Mouse (Mus musculus) hematopoietic stem cell, adult 5-6 weeks (primary cell): ENCODE measurements around the gene Shpk. TPM values are rescaled to one million over a fixed set of nuclear protein-coding genes. Genes with fewer than 3 reads are reported as not detected.

ENCODE experiments used
- ATAC-seq, 2 experiments: fragments of 125-278 bp in 1 of 2; replicated peaks in 1 of 2; 2 replicates each; pipeline ENCODE4 v1.8.0; 2016 to 2017; ENCODE audit warnings: inconsistent platforms in 2 of 2, mild to moderate bottlenecking in 2 of 2, moderate number of reproducible peaks in 2 of 2, low read depth in 1 of 2, moderate TSS enrichment in 1 of 2; ENCODE audit not compliant: low FRiP score in 2 of 2, poor library complexity in 2 of 2, severe bottlenecking in 2 of 2, insufficient read depth in 1 of 2, low TSS enrichment in 1 of 2
- total RNA-seq: library from RNA; stranded (forward); fragments of 172-1452, 232-1000 nt; gene quantifications from 2 replicates; pipeline ENCODE4 v1.2.3, GENCODE M21; 2017

The Shpk gene
- total RNA-seq, result 1.9 and 2.7 TPM in 2 replicates

DNA sequence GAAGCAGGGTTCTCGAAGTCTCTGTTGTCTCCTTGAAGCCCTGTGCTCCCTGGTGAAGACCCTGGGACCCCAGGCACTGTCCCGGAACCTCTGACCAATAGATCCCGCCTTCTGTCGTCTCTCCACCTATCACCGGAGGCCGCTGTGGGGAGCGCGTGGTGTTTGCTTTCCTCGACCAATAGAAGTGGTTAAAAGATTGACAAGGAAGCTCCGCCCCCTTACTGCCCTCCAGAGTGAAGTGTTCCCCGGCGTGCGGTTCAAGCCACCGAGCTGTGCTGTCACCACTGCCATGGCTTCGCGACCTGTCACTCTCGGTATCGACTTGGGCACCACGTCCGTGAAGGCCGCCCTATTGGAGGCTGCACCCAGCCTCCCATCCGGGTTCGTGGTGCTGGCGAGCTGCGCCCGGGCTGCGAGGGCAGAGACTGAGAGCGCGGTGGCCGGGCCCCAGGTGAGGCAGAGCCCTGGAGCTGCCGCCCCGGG lies at the start of gene Shpk:
TSS of gene Shpk (plus strand) at position 231 of the 483 bp plus-strand sequence.
- ATAC-seq, result peak; percentile 97

DNA sequence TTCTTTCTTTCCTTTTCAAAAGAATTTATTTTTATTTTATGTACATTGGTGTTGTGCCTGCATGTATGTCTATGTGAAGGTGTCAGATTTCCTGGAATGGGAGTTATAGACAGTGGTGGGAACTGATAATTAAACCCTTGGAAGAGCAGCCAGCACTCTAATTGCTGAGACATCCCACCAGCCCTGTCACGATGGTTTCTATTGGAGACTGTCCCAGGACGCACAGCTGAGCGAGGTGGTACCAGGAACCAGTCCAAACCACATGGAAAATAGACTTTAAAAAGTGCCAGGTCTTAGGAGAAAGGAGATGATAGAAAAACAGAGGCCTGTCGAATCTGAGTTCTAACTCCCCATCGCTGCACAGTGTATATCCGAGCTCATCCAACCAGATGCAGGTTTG lies 44.2 kb upstream of the Shpk start:
- ATAC-seq, result no peak

DNA sequence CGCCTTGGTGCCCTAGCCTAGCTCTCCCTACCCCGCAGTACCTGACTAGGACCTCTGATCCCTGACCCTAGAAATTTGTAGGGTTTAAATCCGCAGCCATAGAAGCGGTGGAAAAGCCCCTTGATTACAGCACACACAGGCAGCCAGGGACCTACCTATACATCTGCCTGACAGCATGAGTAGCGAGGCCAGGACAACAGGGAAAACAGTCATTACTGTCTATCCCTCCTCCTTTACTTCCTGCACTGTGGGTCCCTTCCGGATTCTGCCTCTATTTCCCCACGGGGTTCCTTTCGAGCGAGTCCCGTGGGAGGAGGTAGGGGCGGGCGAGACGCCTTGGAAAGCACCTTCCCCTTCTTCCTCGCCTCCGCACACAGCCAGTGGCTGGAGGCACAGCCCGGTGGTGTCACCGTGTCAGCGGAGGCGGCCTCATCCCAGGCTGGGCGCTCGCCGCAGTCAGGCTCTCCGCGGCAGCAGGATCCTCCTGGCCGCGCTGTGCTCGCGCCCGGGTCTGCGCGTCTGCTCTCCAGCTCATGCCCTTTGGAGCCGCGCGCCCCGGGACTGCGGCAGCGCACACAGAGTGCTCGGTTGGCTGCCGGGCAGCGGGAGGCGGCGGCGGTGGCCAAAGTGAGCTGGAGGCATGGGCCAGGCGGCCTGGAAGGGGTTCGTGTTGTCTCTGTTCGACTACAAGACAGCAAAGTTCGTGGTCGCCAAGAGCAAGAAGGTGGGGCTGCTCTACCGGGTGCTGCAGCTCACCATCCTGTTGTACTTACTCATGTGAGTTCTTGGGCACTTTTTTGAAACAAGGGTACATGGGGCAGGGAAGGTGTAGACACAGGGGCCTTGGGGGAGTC lies 39.1 kb upstream of the Shpk start, which contains the start of gene P2rx5:
TSS of gene P2rx5 (plus strand) at position 465 of the 854 bp plus-strand sequence.
- peak; percentile 69 to 80 for ATAC-seq

DNA sequence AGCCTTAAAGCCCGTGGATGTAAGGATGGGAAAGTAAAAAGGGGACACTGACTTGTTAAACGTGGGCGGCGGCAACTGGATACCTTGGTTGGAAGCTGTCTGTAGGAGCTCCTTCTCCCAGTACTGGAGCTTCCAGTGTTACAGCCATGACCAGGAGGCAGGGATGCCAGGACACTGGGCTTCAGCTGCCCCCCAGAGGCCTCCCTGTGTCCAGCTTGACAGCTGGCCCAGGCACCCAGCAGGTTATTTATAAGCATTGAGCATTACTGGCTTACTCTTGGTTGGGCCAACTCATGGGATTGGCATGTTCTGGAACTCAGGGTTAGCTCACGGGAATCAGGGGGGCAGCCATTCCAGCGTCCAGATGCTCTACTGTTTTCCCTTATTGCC lies 38.5 kb upstream of the Shpk start:
- ATAC-seq, result no peak

DNA sequence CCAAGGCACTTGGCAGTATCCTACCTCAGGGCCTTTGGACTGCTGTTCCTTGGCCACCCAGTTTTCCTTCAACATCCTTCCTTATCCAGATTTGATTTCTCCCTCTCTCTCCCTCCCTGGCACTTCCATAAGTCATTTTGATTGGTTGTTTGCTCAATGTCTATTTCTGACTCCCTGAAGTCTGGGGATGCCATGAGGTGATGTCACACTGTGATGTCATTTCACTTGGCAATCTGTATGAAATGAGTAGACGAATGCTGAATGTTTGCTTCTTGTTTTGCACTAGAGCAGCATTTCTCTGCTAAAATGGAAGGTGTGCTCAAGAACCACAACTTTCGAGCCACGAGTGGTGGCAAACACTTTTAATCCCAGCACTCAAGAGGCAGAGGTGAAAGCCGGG lies 37.6 kb upstream of the Shpk start:
- no peak for ATAC-seq

DNA sequence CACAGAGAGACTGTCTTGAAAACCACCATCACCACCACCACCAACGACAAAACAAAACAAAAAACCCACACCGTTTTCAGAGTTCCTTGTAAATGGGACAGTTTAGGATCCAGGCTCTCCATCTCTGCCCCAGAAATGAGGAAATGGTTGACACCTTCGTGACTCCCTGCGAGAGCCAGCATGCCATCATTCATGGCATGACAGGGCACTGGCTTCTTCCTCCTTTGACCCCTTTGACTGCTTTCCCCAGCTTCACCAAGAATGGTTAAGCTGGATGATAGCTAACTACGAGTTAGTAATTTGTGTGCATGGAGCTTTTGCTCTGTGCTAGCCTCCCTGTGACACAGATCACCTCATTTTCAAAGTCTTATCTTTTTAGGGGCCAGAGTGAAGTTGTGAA lies 37.0 kb upstream of the Shpk start:
- ATAC-seq, result no peak

DNA sequence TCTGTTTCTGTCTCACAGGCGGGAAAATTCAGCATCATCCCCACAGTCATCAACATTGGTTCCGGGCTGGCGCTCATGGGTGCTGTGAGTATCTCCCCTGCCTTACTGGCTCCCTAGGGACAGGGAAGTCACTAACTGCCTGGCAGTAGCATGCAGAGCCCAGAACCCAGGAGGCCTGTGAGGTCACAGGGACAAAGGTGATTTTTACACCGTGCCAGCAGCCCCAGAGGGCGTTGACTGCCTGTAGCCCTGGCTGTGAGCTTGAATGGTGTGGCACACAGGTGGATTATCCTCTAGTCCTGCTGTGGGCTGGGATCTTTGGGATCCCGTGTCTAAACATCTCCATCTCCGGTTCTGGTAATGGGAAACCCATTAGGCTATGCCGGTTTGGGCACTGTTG lies 31.2 kb upstream of the Shpk start:
- no peak for ATAC-seq

DNA sequence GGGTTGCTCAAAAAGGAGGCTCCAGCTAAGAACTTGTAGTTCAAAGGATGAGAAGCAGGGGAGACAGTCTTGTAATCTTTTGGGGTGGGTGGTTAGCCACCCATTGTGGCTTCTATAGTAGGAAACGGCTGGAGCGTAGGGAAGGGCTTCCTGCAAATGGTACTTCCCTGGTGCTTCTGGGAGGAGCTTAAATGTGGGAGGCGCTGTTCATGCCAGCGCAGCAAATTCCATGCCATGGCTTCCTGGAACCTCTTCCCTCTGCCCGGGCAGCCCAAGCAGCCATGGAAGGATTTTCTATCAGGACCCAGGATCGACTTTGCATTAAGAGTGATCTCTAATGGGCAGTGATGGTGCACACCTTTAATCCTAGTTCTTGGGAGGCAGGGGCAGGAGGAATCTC lies 30.7 kb upstream of the Shpk start:
- no peak for ATAC-seq

DNA sequence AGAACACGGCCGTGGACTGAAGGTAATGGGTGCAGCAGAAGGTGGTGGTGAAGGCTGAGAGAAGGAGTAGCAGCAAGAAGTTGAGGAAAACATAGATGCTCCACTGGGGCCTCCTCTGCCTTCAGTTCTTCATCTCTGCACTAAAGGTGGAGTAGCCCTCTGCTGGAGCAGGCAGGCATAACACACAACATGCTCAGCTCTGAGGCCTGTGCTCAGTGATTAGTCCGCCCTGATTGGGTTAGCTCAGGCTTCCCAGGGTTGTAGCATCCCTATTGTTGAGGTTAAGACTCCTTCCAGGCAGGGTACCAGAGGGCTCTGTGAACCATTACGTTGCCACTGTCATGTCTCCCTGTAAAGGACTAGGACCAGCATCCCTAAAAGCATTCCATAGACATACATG lies 30.0 kb upstream of the Shpk start:
- ATAC-seq, result peak; percentile 70 to 76; a peak in 3 of 4 replicates

DNA sequence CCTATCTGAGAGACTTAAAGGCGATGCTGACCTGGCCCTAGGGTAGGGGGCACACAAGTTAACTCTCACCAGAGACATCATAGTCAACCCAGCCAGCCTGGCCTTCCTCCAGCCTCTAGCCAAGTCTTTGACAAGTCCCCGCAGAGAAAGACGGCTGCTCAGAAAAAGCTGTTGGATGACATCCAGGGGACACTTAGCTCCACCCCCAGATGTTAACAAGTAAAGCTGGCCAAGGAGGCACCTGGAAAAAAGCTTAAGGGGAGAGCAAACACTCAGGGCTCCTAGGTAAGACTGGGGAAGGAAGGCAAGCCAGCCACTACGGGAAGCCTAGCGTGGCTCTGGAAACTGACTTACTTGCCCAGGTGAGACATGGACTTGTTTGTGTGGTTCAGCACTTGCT lies 27.1 kb upstream of the Shpk start:
- no peak for ATAC-seq

DNA sequence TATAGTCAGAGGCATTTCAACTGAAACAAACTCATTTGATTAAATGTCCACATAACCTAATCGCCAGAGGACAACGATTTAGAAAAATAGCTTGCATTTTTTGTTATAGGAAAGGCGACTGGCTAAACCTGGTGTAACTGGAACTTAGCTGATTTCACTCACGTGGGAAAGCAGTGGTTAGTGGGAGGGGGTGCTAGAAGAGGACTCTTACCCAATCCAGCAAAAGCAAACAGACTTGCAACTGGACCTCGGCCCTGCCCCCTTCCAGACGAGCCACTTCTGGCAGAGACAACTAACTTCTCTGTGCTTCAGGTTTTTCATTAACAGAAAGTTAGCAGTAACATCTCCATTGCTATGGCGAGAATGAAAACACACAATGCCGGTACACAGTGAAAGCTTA lies 23.6 kb upstream of the Shpk start:
- ATAC-seq, result no peak

DNA sequence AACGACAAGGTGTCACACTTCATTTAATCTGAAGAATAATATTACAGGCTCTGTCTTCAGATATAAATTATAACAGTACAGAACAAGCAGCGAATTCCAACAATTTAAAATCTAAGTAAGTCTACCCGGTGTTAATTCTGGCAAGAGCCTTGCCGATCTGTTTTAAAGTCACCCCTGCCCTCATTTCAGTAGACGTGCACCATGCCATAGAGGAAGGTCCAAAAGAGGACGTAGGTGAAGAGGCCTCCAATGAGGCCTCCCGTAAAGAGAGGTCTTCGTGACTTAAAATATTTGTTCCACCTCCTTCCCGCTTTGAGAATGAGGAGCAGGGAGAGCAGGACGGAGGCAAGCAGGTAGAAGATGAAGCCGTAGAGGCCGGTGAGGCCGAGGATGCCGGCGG lies 23.1 kb upstream of the Shpk start:
- ATAC-seq, result no peak

DNA sequence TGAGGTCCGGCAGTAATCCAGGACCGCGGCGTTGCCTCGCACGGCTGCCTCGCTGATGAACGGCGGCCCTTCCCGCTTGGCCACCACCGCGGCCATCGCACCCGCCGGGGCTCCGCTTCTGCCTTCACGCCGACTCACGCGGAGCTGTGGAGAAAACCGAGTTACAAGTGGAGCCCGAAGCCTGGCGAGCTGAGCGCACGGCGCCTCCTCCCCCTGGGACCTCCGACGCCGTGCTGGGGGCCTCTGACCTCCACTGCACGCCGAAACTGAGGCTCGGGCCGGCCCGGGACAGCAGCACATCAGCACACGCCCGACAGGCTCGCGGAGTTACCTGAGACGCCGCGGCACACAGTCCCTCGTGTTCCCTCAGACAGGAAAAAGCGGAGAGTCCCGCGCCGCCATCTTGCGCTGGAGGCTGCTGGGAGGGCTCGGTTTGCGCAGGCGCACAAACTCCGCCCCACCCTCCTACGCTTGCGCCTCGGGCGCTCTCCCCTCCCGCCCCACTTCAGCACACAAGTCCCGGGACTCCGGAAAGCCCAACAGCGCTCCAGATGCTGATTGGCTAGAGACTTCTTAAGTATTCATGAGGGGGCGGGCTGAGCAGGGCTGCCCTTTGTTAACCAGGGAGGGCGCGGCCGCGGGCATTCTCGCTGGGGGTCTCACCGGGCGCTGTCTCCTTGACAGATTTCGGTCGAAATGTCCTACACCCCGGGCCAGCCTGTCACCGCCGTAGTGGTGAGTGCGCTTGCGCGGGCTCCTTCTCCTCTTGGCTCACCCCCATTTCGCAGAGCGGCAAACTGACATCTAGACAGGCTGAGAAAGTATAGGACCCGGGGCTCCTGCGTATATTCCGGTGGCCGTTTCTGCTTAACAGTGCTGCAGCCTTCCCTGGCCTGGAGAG lies 22.4 kb upstream of the Shpk start, which contains the start of the genes Emc6 and Tax1bp3:
TSS of gene Emc6 (minus strand) at position 430 of the 901 bp plus-strand sequence.
TSS of gene Tax1bp3 (plus strand) at position 476 of the 901 bp plus-strand sequence.
- ATAC-seq, result peak; percentile 94 to 96

DNA sequence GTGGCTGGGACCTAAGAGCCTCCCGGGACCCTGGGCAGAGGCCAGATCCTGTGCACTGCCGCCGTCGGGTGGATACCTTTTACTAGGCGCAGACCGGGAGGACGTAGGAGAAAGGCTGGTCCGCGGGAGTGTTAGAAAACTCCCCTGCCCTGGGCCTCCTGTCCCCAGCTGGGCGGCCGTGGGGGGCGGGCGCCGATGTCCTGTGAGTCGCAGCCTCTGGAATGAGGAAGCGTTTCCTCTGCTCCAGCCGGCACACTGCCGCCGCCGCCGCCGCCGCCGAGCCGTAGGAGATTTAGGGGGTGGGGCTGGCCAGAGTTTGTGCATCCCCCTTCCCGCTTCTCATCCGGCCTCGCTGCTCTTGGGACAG lies 21.8 kb upstream of the Shpk start:
- peak; percentile 56 to 58 for ATAC-seq

DNA sequence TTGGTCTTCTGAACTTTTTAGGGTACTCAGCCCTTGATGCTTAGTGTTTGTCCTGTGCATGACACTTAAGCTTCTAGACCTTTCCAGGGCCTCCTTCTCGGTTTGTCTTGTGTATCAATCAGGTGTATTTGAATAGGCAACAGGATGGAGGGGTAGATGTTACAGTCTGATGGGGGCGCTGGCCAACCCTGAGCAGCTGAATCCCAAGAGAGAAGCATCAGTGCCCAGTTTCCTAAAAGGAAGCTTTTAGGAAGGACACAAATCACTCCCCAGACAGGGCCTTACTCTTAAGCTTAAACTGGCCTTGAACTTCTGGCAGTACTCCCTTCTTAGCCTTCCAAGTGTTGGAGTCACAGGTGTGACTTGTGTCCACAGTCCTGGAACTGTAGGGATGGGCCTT lies 21.4 kb upstream of the Shpk start:
- ATAC-seq, result no peak

DNA sequence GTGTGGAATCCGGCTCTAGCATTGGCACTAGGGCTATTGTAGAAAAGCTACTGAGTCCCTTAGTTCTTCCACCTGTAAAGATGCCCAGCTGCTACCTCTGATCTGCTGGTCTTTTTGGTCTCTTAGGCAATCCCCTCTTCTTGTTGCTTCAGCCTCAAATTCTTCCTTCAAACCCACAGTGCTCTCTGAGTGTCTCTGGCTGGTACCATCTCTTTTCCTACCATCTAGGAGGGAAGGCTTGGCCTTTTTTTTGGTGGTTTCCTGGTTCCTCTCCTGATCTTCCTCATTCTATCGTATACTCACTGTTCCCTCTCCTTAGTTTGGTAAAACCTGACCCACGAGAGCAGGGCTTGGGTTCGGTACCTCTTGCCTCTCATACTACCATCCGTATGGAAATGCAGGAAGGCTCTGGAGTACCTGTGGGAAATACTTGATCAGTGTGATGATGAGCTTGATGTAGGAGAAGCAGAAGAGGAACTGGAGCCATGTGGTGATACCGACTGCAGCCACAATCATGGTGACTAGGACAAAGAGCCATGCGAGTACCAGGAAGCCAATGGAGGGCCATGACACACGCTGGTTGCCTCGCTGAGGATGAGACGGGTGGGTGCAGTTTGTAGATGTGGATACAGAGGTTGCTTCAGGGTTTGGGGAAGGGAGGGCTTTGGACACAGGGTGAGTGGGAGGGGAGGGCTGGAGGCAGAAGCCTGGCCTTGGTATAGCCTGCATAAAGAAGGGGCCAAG lies 13.2 kb upstream of the Shpk start:
- ATAC-seq, result peak in 1 of 2 experiments; percentile 11; a peak in 1 of 4 replicates

DNA sequence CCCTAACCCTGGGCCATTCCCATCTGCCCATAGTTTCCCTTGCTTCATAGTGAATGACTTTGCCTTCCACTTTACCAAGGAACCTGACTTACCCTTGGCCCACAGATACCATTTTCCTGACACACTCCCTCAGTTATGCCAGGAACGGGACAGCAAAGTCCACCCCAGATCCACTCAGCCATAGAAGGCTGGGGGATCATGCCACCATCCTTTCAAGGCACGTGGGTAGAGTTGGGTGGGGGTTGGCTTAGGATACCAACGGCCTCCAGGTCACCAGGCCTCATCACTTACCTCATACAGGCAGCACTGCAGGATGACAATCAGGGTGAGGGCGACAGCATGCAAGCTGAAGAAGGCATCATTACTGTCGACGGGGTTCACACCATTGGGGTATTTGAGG lies 12.0 kb upstream of the Shpk start:
- no peak for ATAC-seq
